Mouse (Mus musculus): Measurements from ENCODE around the gene Csf2rb2. TPM values are rescaled to one million over a fixed set of nuclear protein-coding genes. Genes with fewer than 3 reads are reported as not detected.

Csf2rb2 gene
- total and polyA plus RNA-seq, 3 experiments, result 14.8 to 56.5 (median 21.6) TPM

DNA sequence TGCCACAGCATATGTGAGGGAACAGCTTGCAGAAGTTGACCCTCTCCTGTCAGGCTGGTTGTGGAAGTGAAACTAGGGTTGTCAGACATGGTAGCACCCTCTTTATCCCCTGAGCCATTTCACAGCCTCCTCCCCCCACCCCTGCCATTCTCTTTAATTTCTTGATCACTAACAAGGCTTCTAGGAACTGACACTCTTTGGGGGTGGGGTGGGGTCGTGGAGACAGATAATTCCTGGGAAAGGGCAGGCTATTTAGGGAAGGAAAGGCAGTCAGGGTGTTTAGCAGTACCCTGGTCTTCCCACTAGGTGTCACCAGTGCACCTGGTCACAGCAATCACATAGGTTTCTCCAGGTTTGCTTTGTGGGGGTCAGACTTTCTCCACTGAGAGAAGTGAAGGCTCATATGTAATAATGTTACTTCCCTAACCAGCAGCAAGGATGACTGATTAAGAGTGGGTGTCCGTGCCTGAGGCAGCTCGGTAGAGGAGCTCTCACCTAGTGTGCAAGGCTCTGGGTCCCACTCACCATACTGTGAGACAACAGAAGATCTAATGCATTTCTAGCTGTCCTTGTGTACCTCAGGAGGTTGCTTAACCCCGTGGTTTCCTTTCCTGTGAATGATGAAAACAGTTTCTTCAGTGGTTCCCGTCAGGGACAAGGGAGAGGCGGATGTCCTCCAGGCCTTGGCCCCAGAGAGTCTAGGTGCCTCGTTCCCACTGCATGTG lies 48.0 kb downstream of the Csf2rb2 start:
- in situ Hi-C loops (cut with MboI; ENCODE audit: low pct_ligation_motif_present, low pct_unique_long_range_greater_than_20kb, low sequenced_read_pairs) (loop anchor here (5.0 kb wide), 1 partner anchor 75 kb away; no protein-coding TSS in a partner anchor), dilution Hi-C loops (cut with MboI; ENCODE audit: extremely low pct_ligation_motif_present, extremely low pct_unique_long_range_greater_than_20kb, low sequenced_read_pairs) (no loop called here)
- TF ChIP-seq MXI1 (IDR thresholded peaks at IDR 0.05; ENCODE audit: low read depth, low read length) (no peak), SMC3 (IDR thresholded peaks at IDR 0.05; ENCODE audit: low read depth, low read length) (peak; percentile 87), ZKSCAN1 (IDR thresholded peaks at IDR 0.05; ENCODE audit: borderline replicate concordance, low read depth, low read length) (no peak), SIN3A (IDR thresholded peaks at IDR 0.05; ENCODE audit: low read length) (peak; percentile 75), MEF2A (IDR thresholded peaks at IDR 0.05; ENCODE audit: borderline replicate concordance, low read depth, low read length) (peak; percentile 58), JUN (IDR thresholded peaks at IDR 0.05; ENCODE audit: insufficient read depth, low read depth, low read length) (no peak), MYC (IDR thresholded peaks at IDR 0.05; ENCODE audit: low read depth, low read length) (peak; percentile 70; the same call in 1 of the 2 replicates), GABPA (IDR thresholded peaks at IDR 0.05; ENCODE audit: insufficient replicate concordance, low read depth, low read length) (no peak), BHLHE40 (IDR thresholded peaks at IDR 0.05; ENCODE audit: low read depth, low read length) (peak; percentile 33; the same call in 1 of the 2 replicates), MAX (IDR thresholded peaks at IDR 0.05; ENCODE audit: low read length) (peak; percentile 30; the same call in 1 of the 2 replicates), HCFC1 (IDR thresholded peaks at IDR 0.05; ENCODE audit: low read depth, low read length) (no peak), MAFK (IDR thresholded peaks at IDR 0.05; ENCODE audit: insufficient replicate concordance, low read length) (no peak), NELFE (IDR thresholded peaks at IDR 0.05; ENCODE audit: low read depth, low read length) (peak; percentile 28; the same call in 1 of the 2 replicates), RAD21 (IDR thresholded peaks at IDR 0.05; ENCODE audit: low read depth, low read length) (peak; percentile 89), JUND (conservative IDR thresholded peaks at IDR 0.05; ENCODE audit: low read depth, low read length) (no peak), UBTF (IDR thresholded peaks at IDR 0.05; ENCODE audit: low read depth, low read length) (0 out of 2 replicates have a peak, but pooled peaks have one; percentile 52), TBP (conservative IDR thresholded peaks at IDR 0.05; ENCODE audit: low read depth, low read length) (0 out of 2 replicates have a peak, but pooled peaks have one; percentile 53), IRF4 (IDR thresholded peaks at IDR 0.05; ENCODE audit: low read depth, low read length) (peak; percentile 94), ETS1 (conservative IDR thresholded peaks at IDR 0.05; ENCODE audit: low read depth, low read length) (no peak; the same call in 1 of the 2 replicates), RCOR1 (conservative IDR thresholded peaks at IDR 0.05; ENCODE audit: low read depth, low read length) (peak; percentile 64; the same call in 1 of the 2 replicates), TCF12 (IDR thresholded peaks at IDR 0.05; ENCODE audit: low read depth, low read length) (no peak; the same call in none of the 2 replicates), ZMIZ1 (IDR thresholded peaks at IDR 0.05; ENCODE audit: low read depth, low read length) (no peak), MAZ (IDR thresholded peaks at IDR 0.05; ENCODE audit: low read depth, low read length) (peak; percentile 81; the same call in 1 of the 2 replicates), CTCF (conservative IDR thresholded peaks at IDR 0.05 in 1 of 2, IDR thresholded peaks at IDR 0.05 in 1 of 2; ENCODE audit: low read depth in 2 of 2, low read length in 2 of 2) (peak; percentile 91 to 94), CHD2 (IDR thresholded peaks at IDR 0.05; ENCODE audit: low read length) (peak; percentile 64), POLR2A (IDR thresholded peaks at IDR 0.05; ENCODE audit: low read depth, low read length) (peak; percentile 41; the same call in 1 of the 2 replicates), EP300 (IDR thresholded peaks at IDR 0.05; ENCODE audit: low read length) (peak; percentile 87)
- H3K27ac ChIP-seq (ENCODE audit: insufficient read depth, low read depth), result peak overlapping the region; percentile 57
- H3K4me2 ChIP-seq (ENCODE audit: insufficient read depth, low read depth, poor library complexity, severe bottlenecking), result no peak overlapping the region
- no peak overlapping the region for H3K9ac ChIP-seq (ENCODE audit: insufficient read depth, low read depth)
- peaks cover 84 to 89% of the 10 kb centered on the region in 2 experiments for H3K36me3 ChIP-seq (replicated peaks in 1 of 2; ENCODE audit: control insufficient read depth in 1 of 2, insufficient read depth in 1 of 2, low read length in 1 of 2)
- no peaks in the 10 kb centered on the region for H3K79me2 ChIP-seq (replicated peaks; ENCODE audit: control insufficient read depth, extremely low read depth, insufficient read depth, poor library complexity, severe bottlenecking)
- peaks cover 10 to 40% of the 10 kb centered on the region in 2 experiments for H3K4me1 ChIP-seq (ENCODE audit: control insufficient read depth in 1 of 2, insufficient read depth in 2 of 2)
- peak; percentile 72 for DNase-seq (ENCODE audit: extremely low read depth)
- no peaks in the 10 kb centered on the region for H3K27me3 ChIP-seq (replicated peaks)
- no peak overlapping the region for H3K4me3 ChIP-seq (replicated peaks in 1 of 3; ENCODE audit: low read depth in 2 of 3, low read length in 2 of 3, poor library complexity in 1 of 3)
- H3K9me3 ChIP-seq (replicated peaks; ENCODE audit: low read length), result no peaks in the 10 kb centered on the region

Data from CH12.LX (cell line).